ENCODE assay signal across 10 mouse cellular contexts in the genomic region with DNA sequence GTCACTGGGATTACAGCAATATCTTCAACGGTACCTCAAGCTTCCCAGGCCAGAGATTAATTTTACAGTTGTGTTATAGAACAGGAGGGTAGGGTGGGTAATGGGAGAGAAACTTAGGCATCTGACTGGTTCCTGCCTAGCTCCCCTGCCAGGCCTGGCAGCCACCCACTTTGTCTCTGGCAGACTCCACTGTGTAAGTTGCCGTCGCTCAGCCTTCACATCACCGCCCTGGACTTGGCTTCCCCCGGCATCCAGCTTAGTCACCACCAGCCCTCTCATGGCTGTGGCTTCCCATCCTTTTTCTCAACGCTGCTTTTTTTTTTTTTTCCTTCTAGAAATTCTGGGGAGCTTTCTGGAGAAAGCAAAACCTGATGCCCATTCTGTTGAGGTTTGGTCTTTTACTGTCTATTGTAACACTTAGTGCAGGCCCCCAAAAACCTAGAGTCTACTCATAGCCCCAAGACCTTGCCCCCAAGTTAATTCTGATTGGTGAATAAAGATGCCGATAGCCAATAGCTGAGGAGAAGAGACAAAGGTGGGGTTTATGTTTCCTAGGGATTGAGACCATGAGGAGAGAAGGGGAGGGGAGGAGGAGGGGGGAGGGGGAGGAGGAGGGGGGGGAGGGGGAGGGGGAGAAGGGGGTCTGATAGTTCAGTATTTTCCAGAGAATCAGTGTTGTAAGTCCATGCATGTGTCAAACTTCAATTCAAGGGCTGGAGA. TPM values are rescaled to one million over a fixed set of nuclear protein-coding genes. Genes with fewer than 3 reads are reported as not detected.
DNase-seq lines count a peak whose midpoint lies in the region; ATAC-seq lines count a peak whose summit lies in the region.
"Had no signal": no experiment of that assay in that cellular context is flagged by ENCODE, and none has a peak within 500 bp of the region (broad histone marks: within the 10 kb centered on the region; RNA-seq: fewer than 3 reads in every experiment).

No protein-coding gene starts in this region.

- intact Hi-C loops in heart, postnatal 10 days (cut with DNase I) = no loop called here
- intact Hi-C loops in left cerebral cortex, postnatal 4 days (cut with DNase I) = loop anchor here (10.0 kb wide), 1 partner anchor 108 kb away; no protein-coding TSS in a partner anchor

- no peaks in the 10 kb centered on the region for H3K27me3 ChIP-seq in midbrain, embryonic 16.5 days (ENCODE audit: control insufficient read depth, insufficient read depth, low read depth, low read length)
- H3K27me3 ChIP-seq: midbrain, embryonic 12.5 days had no signal

- no peak overlapping the region for H3K27ac ChIP-seq in midbrain, embryonic 16.5 days (ENCODE audit: low read length)
- H3K27ac ChIP-seq: midbrain, embryonic 12.5 days had no signal

- no peak overlapping the region for H3K4me2 ChIP-seq in midbrain, embryonic 16.5 days (ENCODE audit: low read length)
- H3K4me2 ChIP-seq: midbrain, embryonic 12.5 days had no signal

- H3K36me3 ChIP-seq in midbrain, embryonic 16.5 days (ENCODE audit: control insufficient read depth, insufficient read depth, low read length) = no peaks in the 10 kb centered on the region
- H3K36me3 ChIP-seq: midbrain, embryonic 12.5 days had no signal

- ATAC-seq in midbrain, embryonic 16.5 days = no peak
- no peak for ATAC-seq in erythroblast, adult 5-6 weeks (replicated peaks; ENCODE audit: low FRiP score, poor library complexity, severe bottlenecking)

- no peaks in the 10 kb centered on the region for H3K9me3 ChIP-seq in midbrain, embryonic 16.5 days (replicated peaks; ENCODE audit: control insufficient read depth, low read length, poor library complexity, severe bottlenecking)
- H3K9me3 ChIP-seq: midbrain, embryonic 12.5 days had no signal

- peak; percentile 56 to 70 for DNase-seq in heart, postnatal 10 days
- no peak for DNase-seq in heart, adult 8-10 months (ENCODE audit: low spot score)
- peak; percentile 96 for DNase-seq in NIH3T3 (ENCODE audit: low read depth)
- DNase-seq in frontal cortex, postnatal 14 days (ENCODE audit: low spot score in 2 of 2) = peak; percentile 44 to 60
- peak; percentile 81 for DNase-seq in left cerebral cortex, postnatal 4 days
- no peak for DNase-seq in ovary, postnatal 10 days (ENCODE audit: low spot score)
- DNase-seq: cerebellum, adult 9-10 months had no signal

- H3K4me3 ChIP-seq in midbrain, embryonic 16.5 days (ENCODE audit: low read depth, low read length) = no peak overlapping the region
- H3K4me3 ChIP-seq: midbrain, embryonic 12.5 days had no signal

- H3K4me1 ChIP-seq in midbrain, embryonic 16.5 days (ENCODE audit: control insufficient read depth, insufficient read depth, low read length) = peaks cover 4% of the 10 kb centered on the region; the same call in 1 of the 2 replicates

- WGBS in midbrain, embryonic 16.5 days = 77% methylated on average over 7 of the region's 7 CpGs

- no peak overlapping the region for H3K9ac ChIP-seq in midbrain, embryonic 16.5 days (ENCODE audit: low read depth, low read length)
- H3K9ac ChIP-seq: midbrain, embryonic 12.5 days had no signal

RNA-seq across cellular contexts. Expression of a gene that starts 25.6 kb away (rescaled TPM):
- total RNA-seq in heart, postnatal 10 days (2021) = 100 to 1,000 TPM; 134 to 153 TPM
- 100 to 1,000 TPM in 2 of 4 experiments, 10 to 100 TPM in 2; 87.6 to 108 (median 101) TPM for total RNA-seq in heart, adult 8-10 months (2022)
- total RNA-seq in left cerebral cortex, postnatal 4 days (2021) = 100 to 1,000 TPM; 418 to 432 TPM
- 165 and 177 TPM in 2 replicates for polyA plus RNA-seq in midbrain, embryonic 16.5 days (2015; fragmentation: Nextera tagmentation; extraction: Ambion mirVana)
- total RNA-seq in erythroblast, adult 5-6 weeks (2015; ENCODE audit: low replicate concordance) = not detected in 2 replicates
- total RNA-seq in erythroblast, adult 5-6 weeks (2017; ENCODE audit: low replicate concordance) = not detected in 2 replicates

Comparison
In these comparisons a context has a peak if more than half of its experiments do, and no peak if none do; other contexts are left out.
1. DNase-seq: peak in heart, postnatal 10 days (2 of 2), NIH3T3 (single experiment), frontal cortex, postnatal 14 days (2 of 2) and left cerebral cortex, postnatal 4 days (single experiment); none in heart, adult 8-10 months (single experiment) and ovary, postnatal 10 days (single experiment).
2. RNA of a gene that starts 25.6 kb away (total RNA-seq): 418 to 432 TPM in left cerebral cortex, postnatal 4 days, 134 to 153 TPM in heart, postnatal 10 days and 87.6 to 108 TPM in heart, adult 8-10 months; not detected in erythroblast, adult 5-6 weeks; every median in the first group is over 10 times any median in the second.